In genomic region chr11:120826016-120826953, GRCm38 (mm10) we compare ENCODE assay signal across 9 mouse cellular contexts. TPM values are rescaled to one million over a fixed set of nuclear protein-coding genes. Genes with fewer than 3 reads are reported as not detected.
DNase-seq lines count a peak whose midpoint lies in the region; ATAC-seq lines count a peak whose summit lies in the region.
"Had no signal": no experiment of that assay in that cellular context is flagged by ENCODE, and none has a peak within 500 bp of the region (broad histone marks: within the 10 kb centered on the region; RNA-seq: fewer than 3 reads in every experiment).

No protein-coding gene starts in this region.

- H3K4me3 ChIP-seq in hindbrain, embryonic 13.5 days, result no peak overlapping the region
- no peak overlapping the region for H3K4me3 ChIP-seq in midbrain, embryonic 13.5 days (replicated peaks)
- H3K4me3 ChIP-seq: liver, embryonic 13.5 days had no signal

- peak overlapping the region; percentile 98 for H3K9ac ChIP-seq in hindbrain, embryonic 13.5 days
- peak overlapping the region; percentile 37; the same call in 1 of the 2 replicates for H3K9ac ChIP-seq in midbrain, embryonic 13.5 days (replicated peaks)

- H3K4me2 ChIP-seq in hindbrain, embryonic 13.5 days, result no peak overlapping the region
- H3K4me2 ChIP-seq in midbrain, embryonic 13.5 days (replicated peaks), result no peak overlapping the region

- DNase-seq in cerebellum, adult 11 months, result peak; percentile 14
- DNase-seq in cerebellum, postnatal 4 days (ENCODE audit: low spot score in 2 of 2), result no peak
- peak; percentile 3 to 11 for DNase-seq in layer of hippocampus, postnatal 10 days (ENCODE audit: low spot score in 2 of 2)
- DNase-seq in layer of hippocampus, postnatal 25 days (ENCODE audit: extremely low spot score in 1 of 2, low spot score in 1 of 2), result no peak
- no peak for DNase-seq in thymus, postnatal 0 days (ENCODE audit: low spot score)
- no peak for DNase-seq in thymus, adult 18-20 months
- DNase-seq: liver, embryonic 13.5 days had no signal

- peak overlapping the region; percentile 100 for H3K27ac ChIP-seq in hindbrain, embryonic 13.5 days
- peak overlapping the region; percentile 100 for H3K27ac ChIP-seq in midbrain, embryonic 13.5 days

- ATAC-seq in hindbrain, embryonic 13.5 days (ENCODE audit: low FRiP score), result no peak
- no peak for ATAC-seq in midbrain, embryonic 13.5 days

- H3K27me3 ChIP-seq in hindbrain, embryonic 13.5 days, result no peaks in the 10 kb centered on the region
- no peaks in the 10 kb centered on the region for H3K27me3 ChIP-seq in midbrain, embryonic 13.5 days
- H3K27me3 ChIP-seq: liver, embryonic 13.5 days had no signal

- peaks cover 11% of the 10 kb centered on the region for H3K36me3 ChIP-seq in hindbrain, embryonic 13.5 days
- H3K36me3 ChIP-seq in midbrain, embryonic 13.5 days, result peaks cover 11% of the 10 kb centered on the region

- H3K4me1 ChIP-seq in hindbrain, embryonic 13.5 days (replicated peaks), result peaks cover 40% of the 10 kb centered on the region
- H3K4me1 ChIP-seq in midbrain, embryonic 13.5 days (replicated peaks), result peaks cover 36% of the 10 kb centered on the region

- no peaks in the 10 kb centered on the region for H3K9me3 ChIP-seq in hindbrain, embryonic 13.5 days
- no peaks in the 10 kb centered on the region for H3K9me3 ChIP-seq in midbrain, embryonic 13.5 days
- H3K9me3 ChIP-seq: liver, embryonic 13.5 days had no signal

- WGBS in hindbrain, embryonic 13.5 days, result 77% methylated on average over 8 of the region's 8 CpGs
- 80% methylated on average over 8 of the region's 8 CpGs for WGBS in midbrain, embryonic 13.5 days

RNA-seq across cellular contexts. Expression of gene Fasn, which starts 1.9 kb away (rescaled TPM):
- total RNA-seq in layer of hippocampus, postnatal 10 days (2021), result 100 to 1,000 TPM; 286 to 320 TPM
- 100 to 1,000 TPM; 191 to 198 TPM for total RNA-seq in layer of hippocampus, postnatal 25 days (2021)
- 67.9 and 69.7 TPM in 2 replicates for polyA plus RNA-seq in hindbrain, embryonic 13.5 days (2015; fragmentation: Nextera tagmentation; extraction: Ambion mirVana)
- polyA plus RNA-seq in midbrain, embryonic 13.5 days (2015; fragmentation: Nextera tagmentation; extraction: Ambion mirVana), result 83.6 and 89.2 TPM in 2 replicates
- polyA plus RNA-seq in thymus, postnatal 0 days (2015; fragmentation: Nextera tagmentation; extraction: Ambion mirVana), result 22.3 and 25.3 TPM in 2 replicates

RNA-seq across cellular contexts. Expression of gene Dus1l, which starts 30.1 kb away (rescaled TPM):
- total RNA-seq in layer of hippocampus, postnatal 10 days (2021), result 10 to 100 TPM; 42.3 to 44.5 TPM
- total RNA-seq in layer of hippocampus, postnatal 25 days (2021), result 10 to 100 TPM; 45.7 to 50.0 TPM
- 45.6 and 48.6 TPM in 2 replicates for polyA plus RNA-seq in hindbrain, embryonic 13.5 days (2015; fragmentation: Nextera tagmentation; extraction: Ambion mirVana)
- 51.4 and 55.7 TPM in 2 replicates for polyA plus RNA-seq in midbrain, embryonic 13.5 days (2015; fragmentation: Nextera tagmentation; extraction: Ambion mirVana)
- 87.0 and 92.2 TPM in 2 replicates for polyA plus RNA-seq in thymus, postnatal 0 days (2015; fragmentation: Nextera tagmentation; extraction: Ambion mirVana)

RNA-seq across cellular contexts. Expression of gene Gps1, which starts 42.2 kb away (rescaled TPM):
- 100 to 1,000 TPM; 136 to 144 TPM for total RNA-seq in layer of hippocampus, postnatal 10 days (2021)
- 100 to 1,000 TPM; 147 to 153 TPM for total RNA-seq in layer of hippocampus, postnatal 25 days (2021)
- 265 and 274 TPM in 2 replicates for polyA plus RNA-seq in hindbrain, embryonic 13.5 days (2015; fragmentation: Nextera tagmentation; extraction: Ambion mirVana)
- 268 and 273 TPM in 2 replicates for polyA plus RNA-seq in midbrain, embryonic 13.5 days (2015; fragmentation: Nextera tagmentation; extraction: Ambion mirVana)
- polyA plus RNA-seq in thymus, postnatal 0 days (2015; fragmentation: Nextera tagmentation; extraction: Ambion mirVana), result 130 and 134 TPM in 2 replicates

RNA-seq across cellular contexts. Expression of gene Rfng, which starts 42.3 kb away (rescaled TPM):
- total RNA-seq in layer of hippocampus, postnatal 10 days (2021), result 10 to 100 TPM; 89.5 to 91.8 TPM
- 10 to 100 TPM; 68.8 to 74.1 TPM for total RNA-seq in layer of hippocampus, postnatal 25 days (2021)
- polyA plus RNA-seq in hindbrain, embryonic 13.5 days (2015; fragmentation: Nextera tagmentation; extraction: Ambion mirVana), result 98.0 and 98.5 TPM in 2 replicates
- polyA plus RNA-seq in midbrain, embryonic 13.5 days (2015; fragmentation: Nextera tagmentation; extraction: Ambion mirVana), result 84.6 TPM in 2 replicates
- polyA plus RNA-seq in thymus, postnatal 0 days (2015; fragmentation: Nextera tagmentation; extraction: Ambion mirVana), result 23.7 and 30.1 TPM in 2 replicates

Comparison
In these comparisons a context has a peak if more than half of its experiments do, and no peak if none do; other contexts are left out.
1. DNase-seq: peak in cerebellum, adult 11 months (single experiment) and layer of hippocampus, postnatal 10 days (2 of 2); none in cerebellum, postnatal 4 days (0 of 2), layer of hippocampus, postnatal 25 days (0 of 2), thymus, postnatal 0 days (single experiment) and thymus, adult 18-20 months (0 of 2).